Mouse (Mus musculus): ENCODE measurements around the gene Rad51b.
A peak's percentile ranks its signal among the peaks of the same experiment; 100 is the strongest.

Rad51b gene

DNA sequence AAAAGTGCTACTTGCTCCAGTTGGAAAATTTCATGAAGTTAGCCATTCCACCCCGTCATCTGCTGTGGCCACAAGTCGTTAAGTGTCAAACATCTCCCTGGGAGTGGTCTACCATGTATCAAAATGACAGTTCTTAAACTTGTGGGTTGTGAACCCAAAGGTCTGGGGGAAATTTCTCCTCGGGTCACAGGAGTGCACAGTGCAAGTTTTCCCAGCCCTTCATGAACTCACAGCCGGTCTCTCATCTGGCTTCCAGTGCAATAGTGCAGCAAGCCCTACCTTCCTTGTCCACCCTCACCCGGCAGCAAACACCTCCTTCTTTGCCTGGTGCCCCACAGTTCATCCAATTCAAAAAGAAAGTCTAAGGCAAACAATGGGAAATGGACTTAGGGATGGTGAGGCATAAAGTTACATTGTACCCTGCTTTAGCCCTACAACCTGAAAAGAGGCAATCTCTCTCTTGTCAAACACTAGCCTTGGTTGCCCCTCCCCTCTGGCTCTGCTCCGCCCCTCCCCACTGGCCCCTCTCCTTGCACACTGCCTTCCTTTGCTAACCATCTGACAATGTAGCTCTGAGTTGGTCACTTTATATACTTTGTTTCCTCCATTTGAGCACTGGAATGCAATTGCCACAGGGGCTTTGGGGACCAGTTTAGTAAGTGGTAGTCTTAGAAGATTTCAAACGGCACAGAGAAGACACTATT is 390.8 kb downstream of the Rad51b start:
- no peak for DNase-seq (ENCODE audit: low spot score)

DNA sequence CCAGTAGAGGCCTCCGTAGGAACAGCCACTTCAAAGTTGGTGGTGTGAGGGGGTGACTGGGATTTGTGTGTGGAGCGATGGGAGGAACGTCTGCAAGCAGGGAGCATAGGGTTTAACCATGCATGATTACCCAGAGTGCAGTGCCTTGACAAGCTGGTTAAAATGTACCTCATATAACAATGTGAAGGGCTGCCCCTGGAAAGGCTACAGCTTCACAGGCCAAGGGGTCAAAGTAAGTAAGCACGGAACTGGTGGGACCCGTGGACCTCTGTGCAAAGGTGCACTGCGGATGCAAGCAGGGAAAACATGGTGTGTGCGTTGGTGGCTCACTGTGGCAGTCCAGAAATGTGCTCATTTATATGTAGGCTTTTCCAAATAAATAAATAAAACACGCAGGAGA is 392.2 kb downstream of the Rad51b start:
- DNase-seq (ENCODE audit: low spot score) = no peak

GRCm38 (mm10) chr12:79691929-79692862 is 395.1 kb downstream of the Rad51b start:
- no peak for DNase-seq (ENCODE audit: low spot score)

GRCm38 (mm10) chr12:79695832-79696434 is 398.9 kb downstream of the Rad51b start:
- DNase-seq (ENCODE audit: low spot score) = no peak

DNA sequence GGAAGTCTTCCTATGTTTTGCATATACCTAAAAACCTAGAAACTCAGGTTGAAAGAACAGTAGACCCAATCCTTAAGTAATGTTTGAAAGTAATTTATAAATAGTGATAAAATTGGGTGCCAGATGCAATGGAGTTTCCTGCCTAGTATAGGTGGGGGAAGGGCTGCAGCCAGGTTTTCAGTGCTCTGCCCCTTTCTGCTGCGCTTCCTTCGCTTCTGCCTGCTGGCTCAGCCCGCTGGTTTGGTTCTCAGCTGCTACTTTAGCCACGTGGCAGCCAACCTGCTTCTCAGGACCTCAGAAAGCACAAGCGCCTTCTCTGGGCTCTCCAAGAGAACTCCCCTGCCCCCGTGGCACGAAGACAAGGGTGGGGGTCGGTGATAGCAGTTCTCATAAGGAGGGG is 406.5 kb downstream of the Rad51b start:
- DNase-seq (ENCODE audit: low spot score) = no peak

- no peak for DNase-seq (ENCODE audit: low spot score)
Measured at GRCm38 (mm10) chr12:79705501-79706266, 408.6 kb downstream of the Rad51b start.

DNA sequence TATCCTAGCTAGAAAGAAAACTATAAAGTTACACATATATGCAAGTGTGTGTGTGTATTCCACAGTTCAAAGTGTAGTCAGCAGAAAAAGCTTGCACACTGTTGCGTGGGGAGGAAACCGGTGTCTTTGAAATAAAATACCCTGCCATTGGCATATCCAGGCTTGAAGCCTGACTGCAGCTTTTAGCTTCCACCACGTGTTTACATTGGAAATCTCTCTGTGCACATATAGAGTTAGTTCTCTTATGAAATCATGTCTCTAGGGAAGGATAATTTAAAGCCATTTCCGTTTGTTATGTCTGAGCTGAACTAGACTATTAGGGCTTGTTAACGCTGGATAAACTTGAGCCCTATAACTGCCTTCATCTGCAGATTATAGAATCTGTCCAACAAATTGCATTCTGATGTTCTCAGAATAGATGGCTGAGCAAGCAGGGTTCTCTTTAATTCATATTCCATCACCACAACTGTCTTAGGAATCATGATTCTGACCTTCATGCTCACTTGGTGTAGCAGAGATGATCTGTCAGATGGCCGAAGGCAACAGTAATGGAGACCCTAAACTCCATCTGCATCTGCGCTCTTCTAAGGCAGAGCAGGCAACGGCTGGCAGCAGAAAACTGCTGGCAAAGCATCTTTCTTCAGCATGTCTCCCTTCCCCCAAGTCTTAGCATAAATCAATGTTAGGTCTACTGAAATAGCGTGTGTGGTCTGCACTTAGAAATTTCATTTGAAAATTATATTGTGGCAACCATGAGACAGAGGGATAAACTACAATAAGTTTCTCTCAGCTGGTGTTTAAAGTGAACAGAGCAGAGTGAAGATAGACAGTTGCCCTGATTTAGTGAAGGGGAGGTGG is 410.7 kb downstream of the Rad51b start:
- DNase-seq (ENCODE audit: low spot score) = no peak

DNA sequence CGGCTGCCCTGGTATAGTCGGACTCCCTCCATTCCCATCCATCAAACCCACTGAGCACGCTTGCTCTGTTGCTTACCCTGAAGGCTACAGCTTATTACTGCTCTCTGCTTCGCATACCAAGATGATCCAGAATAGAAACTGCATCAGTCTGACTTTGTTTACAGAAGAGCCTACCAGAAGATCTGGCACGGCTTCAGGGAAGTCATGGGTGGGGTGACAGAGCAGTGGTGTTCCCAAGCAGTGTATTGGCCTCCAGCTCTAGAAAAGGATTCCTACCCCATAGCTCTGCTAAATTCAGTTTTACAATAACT is 411.3 kb downstream of the Rad51b start:
- no peak for DNase-seq (ENCODE audit: low spot score)

DNA sequence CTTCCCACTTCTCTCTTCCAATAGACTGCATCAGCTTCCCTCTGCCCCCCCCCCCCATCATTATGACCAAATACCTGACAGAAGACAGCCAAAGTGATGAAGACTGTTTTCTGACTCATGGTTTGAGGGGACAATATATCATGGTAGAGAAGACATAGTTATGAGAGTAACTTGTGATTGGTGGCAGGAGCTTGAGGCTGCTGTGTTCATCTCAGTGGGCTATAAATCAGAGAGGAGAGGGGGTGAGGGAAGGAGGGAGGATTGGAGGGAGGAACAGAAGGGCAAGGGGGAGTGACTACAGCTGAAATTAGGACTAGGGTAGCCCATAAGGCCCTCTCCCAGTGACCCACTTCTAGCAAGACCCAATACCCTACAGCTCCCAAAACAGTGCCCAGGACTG is 416.2 kb downstream of the Rad51b start:
- DNase-seq (ENCODE audit: low spot score) = no peak

GRCm38 (mm10) chr12:79714484-79714883 is 417.4 kb downstream of the Rad51b start:
- no peak for DNase-seq (ENCODE audit: low spot score)

DNA sequence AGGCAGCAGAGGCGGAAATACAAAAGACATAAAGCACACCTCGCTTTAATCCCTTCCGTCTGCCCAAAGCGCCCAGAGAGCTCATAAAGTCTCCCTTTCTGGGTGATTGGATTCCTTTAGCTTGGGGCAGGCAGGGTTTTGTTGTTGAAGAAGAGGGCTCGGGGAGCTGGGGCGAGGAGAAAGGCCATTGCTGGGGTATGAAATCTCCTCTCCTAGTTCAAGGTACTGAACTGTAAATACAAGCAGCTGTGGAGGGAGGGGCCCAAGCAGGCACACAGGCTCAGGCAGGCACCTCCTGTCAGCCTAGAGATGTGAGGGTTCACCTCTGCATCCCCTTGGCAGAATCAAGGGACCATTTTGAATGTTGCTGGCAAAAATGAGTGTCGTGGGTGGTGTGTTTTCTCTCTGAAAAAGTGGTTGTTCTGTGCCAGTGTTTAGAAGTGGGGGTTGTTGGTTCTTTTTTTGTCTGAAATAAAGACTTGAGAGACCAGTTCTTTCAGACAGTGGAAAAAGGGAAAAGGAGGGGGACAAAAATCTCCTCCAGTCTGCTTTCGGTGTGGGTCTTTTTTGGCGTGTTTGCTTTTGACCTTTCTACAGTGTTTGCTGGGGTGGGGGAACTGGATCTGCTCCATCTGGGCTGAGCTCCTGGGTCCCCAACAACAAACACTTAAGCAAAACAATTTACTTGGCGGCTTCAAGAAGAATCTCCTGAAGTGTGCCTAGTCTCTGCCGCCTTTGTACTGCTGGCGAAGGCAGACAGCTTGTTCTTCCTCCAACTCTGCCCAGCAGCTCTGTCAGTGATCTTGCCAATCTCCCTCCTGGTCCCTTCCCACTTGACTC is 418.6 kb downstream of the Rad51b start:
- DNase-seq (ENCODE audit: low spot score) = peak; percentile 14

- no peak for DNase-seq (ENCODE audit: low spot score)
Measured at GRCm38 (mm10) chr12:79719091-79719846, 422.2 kb downstream of the Rad51b start.

GRCm38 (mm10) chr12:79719847-79720201 is 422.7 kb downstream of the Rad51b start:
- no peak for DNase-seq (ENCODE audit: low spot score)

GRCm38 (mm10) chr12:79724875-79725274 is 427.8 kb downstream of the Rad51b start:
- no peak for DNase-seq (ENCODE audit: low spot score)

GRCm38 (mm10) chr12:79725711-79726110 is 428.6 kb downstream of the Rad51b start:
- DNase-seq (ENCODE audit: low spot score) = no peak

DNA sequence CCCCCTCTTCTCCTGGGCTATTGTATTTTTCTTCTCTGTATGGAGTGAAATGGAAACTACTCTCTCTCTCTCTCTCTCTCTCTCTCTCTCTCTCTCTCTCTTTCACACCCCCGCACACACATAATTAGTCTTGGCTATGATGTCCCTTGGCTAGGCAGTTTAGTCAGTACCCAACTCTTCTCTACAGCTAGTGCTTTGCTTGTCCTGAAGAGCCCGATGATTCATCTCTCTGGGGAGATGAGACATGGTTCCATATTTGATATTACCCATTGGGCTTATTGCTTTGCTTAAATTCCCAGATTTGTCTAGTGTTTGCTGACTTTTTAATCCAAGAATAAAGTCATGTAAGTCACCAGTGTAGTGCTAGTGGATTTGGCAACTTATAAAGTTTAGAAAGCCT is 429.0 kb downstream of the Rad51b start:
- DNase-seq (ENCODE audit: low spot score) = no peak

- DNase-seq (ENCODE audit: low spot score) = no peak
Measured at GRCm38 (mm10) chr12:79726959-79727358, 429.9 kb downstream of the Rad51b start.

- DNase-seq (ENCODE audit: low spot score) = no peak
Measured at GRCm38 (mm10) chr12:79729926-79730506, 432.9 kb downstream of the Rad51b start.

DNA sequence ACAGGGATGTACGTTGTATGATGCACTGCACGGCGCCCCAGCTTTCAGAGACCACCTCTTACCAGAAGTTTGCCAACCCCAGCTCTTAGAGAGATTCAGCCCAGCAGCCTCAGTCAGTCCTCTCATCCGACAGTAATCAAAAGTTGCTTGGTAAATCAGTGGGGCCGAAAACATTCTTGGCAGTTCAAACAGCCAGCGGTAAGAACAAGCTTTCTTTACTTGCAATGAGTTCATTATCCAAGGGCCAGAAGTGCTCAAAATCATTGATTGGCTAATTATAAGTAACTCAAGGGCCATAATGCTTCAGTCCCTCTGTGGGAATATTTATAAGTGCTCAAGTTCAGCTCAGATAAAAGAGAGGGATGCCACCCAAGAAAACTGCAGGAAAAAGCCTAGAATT is 434.8 kb downstream of the Rad51b start:
- DNase-seq (ENCODE audit: low spot score) = no peak

All from ovary, postnatal 10 days (tissue).